Mouse (Mus musculus) 3T3-L1 (cell line): ENCODE data around the gene Hpcal1.

Experiments used
- DNase-seq: peaks from one replicate; pipeline ENCODE4 v3.0.0-alpha.2; 2015; ENCODE audit warnings: low read depth, low spot score

Hpcal1 gene

GRCm38 (mm10) chr12:17712571-17712970, 21.9 kb downstream of the Hpcal1 start:
- DNase-seq = no peak

- DNase-seq = no peak
Observed at GRCm38 (mm10) chr12:17715720-17716478, 25.2 kb downstream of the Hpcal1 start.

GRCm38 (mm10) chr12:17717257-17717656, 26.6 kb downstream of the Hpcal1 start:
- DNase-seq = no peak

GRCm38 (mm10) chr12:17718146-17718545, 27.5 kb downstream of the Hpcal1 start:
- DNase-seq = no peak

GRCm38 (mm10) chr12:17721058-17721457, 30.4 kb downstream of the Hpcal1 start:
- peak; percentile 69 for DNase-seq

GRCm38 (mm10) chr12:17722452-17723181, 32.0 kb downstream of the Hpcal1 start:
- DNase-seq = peak; percentile 76

GRCm38 (mm10) chr12:17723182-17723570, 32.5 kb downstream of the Hpcal1 start:
- peak; percentile 56 for DNase-seq

- DNase-seq = no peak
Observed at GRCm38 (mm10) chr12:17723999-17724398, 33.3 kb downstream of the Hpcal1 start.

GRCm38 (mm10) chr12:17724412-17725090, 33.9 kb downstream of the Hpcal1 start:
- no peak for DNase-seq

GRCm38 (mm10) chr12:17725592-17725991, 34.9 kb downstream of the Hpcal1 start:
- DNase-seq = no peak

GRCm38 (mm10) chr12:17726576-17727320, 36.1 kb downstream of the Hpcal1 start:
- DNase-seq = peak; percentile 60

GRCm38 (mm10) chr12:17727676-17728339, 37.2 kb downstream of the Hpcal1 start:
- no peak for DNase-seq

GRCm38 (mm10) chr12:17729211-17729900, 38.7 kb downstream of the Hpcal1 start:
- DNase-seq = peak; percentile 30

GRCm38 (mm10) chr12:17732006-17732405, 41.4 kb downstream of the Hpcal1 start:
- DNase-seq = no peak

- no peak for DNase-seq
Observed at GRCm38 (mm10) chr12:17732546-17732945, 41.9 kb downstream of the Hpcal1 start.

GRCm38 (mm10) chr12:17733114-17733904, 42.7 kb downstream of the Hpcal1 start:
- DNase-seq = peak; percentile 75

- no peak for DNase-seq
Observed at GRCm38 (mm10) chr12:17736396-17736795, 45.7 kb downstream of the Hpcal1 start.

GRCm38 (mm10) chr12:17736859-17737577, 46.4 kb downstream of the Hpcal1 start:
- DNase-seq = no peak

- no peak for DNase-seq
Observed at GRCm38 (mm10) chr12:17737808-17738207, 47.2 kb downstream of the Hpcal1 start.
